Mouse (Mus musculus) lung, postnatal 0 days (tissue): Measurements from ENCODE around the gene Kif1c.

ENCODE experiments used
- CTCF ChIP-seq: IDR thresholded peaks from 2 replicates; pipeline ENCODE4 v1.5.1; 2016; ENCODE audit warnings: antibody characterized with exemption, mild to moderate bottlenecking
- EP300 ChIP-seq: IDR thresholded peaks from 2 replicates; pipeline ENCODE4 v1.6.1; 2016; ENCODE audit warnings: antibody characterized with exemption, mild to moderate bottlenecking, control low read depth

GRCm38 (mm10) chr11:70699051-70699450, 1.3 kb upstream of the Kif1c start:
- TF ChIP-seq CTCF: no peak
- no peak for TF ChIP-seq EP300
